Mouse (Mus musculus) layer of hippocampus, postnatal 36 days (tissue): ENCODE results near the gene Ptprz1. TPM values are rescaled to one million over a fixed set of nuclear protein-coding genes. Genes with fewer than 3 reads are reported as not detected.
"Not testable (repeated sequence)": the region's sequence is repeated elsewhere in the genome, so short reads cannot be mapped to it uniquely, and the experiment has no call there.

ENCODE experiments used
- DNase-seq, 2 experiments: peaks; one replicate each; pipeline ENCODE4 v3.0.0; 2022
- total RNA-seq, 2 experiments: library from RNA; stranded (reverse); gene quantifications; 2 replicates each; pipeline ENCODE4 v1.2.3; 2021

Ptprz1 gene
- total RNA-seq, 2 experiments from 2014 or later = 131 to 154 TPM

DNA sequence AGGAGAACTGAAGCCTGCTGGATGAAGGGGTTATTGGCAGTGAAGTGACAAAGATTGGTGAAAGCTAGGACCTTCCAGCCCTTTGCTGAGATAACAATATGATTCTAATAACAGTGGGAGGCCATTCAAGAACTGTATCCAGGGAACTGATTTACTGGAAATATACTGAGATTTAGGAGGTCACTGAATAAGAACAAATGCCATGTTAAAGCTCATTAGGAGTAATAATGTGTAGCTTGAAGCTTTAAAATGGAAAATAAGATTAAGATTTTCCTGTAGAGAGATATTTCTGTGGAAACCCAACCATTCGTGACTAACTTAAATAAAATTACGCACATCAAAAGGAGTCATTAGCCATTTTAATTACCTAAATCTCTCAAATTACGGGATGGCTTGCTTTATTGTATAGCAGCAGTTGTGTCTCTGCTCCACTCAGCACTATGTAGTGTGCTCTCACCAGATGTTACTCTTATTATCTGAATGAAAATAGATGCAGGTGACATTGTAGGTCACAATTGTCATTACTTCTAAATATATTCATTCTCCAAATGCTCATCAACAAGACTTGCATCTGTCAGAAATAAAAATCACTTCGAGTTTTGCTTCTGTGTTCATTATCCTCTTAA lies 139.8 kb downstream of the Ptprz1 start:
- no peak for DNase-seq

- DNase-seq = no peak
Observed at GRCm38 (mm10) chr6:23028251-23028650, 152.9 kb downstream of the Ptprz1 start.

DNA sequence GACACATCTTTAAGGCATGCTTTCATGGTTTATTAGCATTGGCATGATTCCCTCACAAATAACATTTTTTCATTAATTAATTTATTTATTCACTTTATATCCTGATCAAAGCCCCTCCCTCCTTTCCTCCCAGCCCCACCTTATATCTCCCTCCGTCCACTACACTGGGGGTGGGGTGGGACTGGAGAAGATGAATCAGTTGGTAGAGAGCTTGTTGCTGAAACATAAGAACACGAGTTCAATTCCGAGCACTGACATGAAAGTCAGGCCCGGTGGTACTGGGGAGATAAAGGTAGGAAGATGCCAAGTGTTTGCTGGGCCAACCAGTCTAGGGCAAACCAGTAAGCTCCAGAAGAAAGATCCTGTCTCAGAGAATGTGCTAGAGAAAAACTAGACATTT lies 173.5 kb downstream of the Ptprz1 start:
- no peak for DNase-seq

- no peak for DNase-seq
Observed at GRCm38 (mm10) chr6:23055734-23056133, 180.4 kb downstream of the Ptprz1 start.

DNA sequence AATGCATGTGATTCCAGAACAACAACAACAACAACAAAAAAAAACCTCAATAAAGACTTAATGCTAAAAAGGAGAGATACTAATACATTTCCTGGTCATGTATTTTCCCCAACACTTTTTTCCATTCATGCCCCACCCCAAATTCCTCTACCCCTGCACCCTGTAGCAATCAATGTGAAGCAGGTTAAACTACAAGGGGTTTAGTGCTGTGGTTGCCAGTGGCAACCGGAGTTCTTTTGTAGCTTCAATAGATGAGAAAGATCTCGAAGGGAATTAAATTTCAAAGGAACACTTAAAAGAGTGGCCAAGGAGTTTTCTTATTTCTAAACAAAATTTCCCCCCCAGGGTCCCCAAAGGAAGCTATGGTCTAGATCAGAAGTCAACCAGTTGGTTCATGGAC lies 200.8 kb downstream of the Ptprz1 start:
- no peak for DNase-seq

- DNase-seq = no peak
Observed at GRCm38 (mm10) chr6:23078273-23078672, 203.0 kb downstream of the Ptprz1 start.

- no peak for DNase-seq
Observed at GRCm38 (mm10) chr6:23079991-23080680, 204.8 kb downstream of the Ptprz1 start.

GRCm38 (mm10) chr6:23084587-23085421 lies 209.5 kb downstream of the Ptprz1 start:
- DNase-seq = no peak

GRCm38 (mm10) chr6:23089292-23089691 lies 214.0 kb downstream of the Ptprz1 start:
- not testable (repeated sequence) for DNase-seq

DNA sequence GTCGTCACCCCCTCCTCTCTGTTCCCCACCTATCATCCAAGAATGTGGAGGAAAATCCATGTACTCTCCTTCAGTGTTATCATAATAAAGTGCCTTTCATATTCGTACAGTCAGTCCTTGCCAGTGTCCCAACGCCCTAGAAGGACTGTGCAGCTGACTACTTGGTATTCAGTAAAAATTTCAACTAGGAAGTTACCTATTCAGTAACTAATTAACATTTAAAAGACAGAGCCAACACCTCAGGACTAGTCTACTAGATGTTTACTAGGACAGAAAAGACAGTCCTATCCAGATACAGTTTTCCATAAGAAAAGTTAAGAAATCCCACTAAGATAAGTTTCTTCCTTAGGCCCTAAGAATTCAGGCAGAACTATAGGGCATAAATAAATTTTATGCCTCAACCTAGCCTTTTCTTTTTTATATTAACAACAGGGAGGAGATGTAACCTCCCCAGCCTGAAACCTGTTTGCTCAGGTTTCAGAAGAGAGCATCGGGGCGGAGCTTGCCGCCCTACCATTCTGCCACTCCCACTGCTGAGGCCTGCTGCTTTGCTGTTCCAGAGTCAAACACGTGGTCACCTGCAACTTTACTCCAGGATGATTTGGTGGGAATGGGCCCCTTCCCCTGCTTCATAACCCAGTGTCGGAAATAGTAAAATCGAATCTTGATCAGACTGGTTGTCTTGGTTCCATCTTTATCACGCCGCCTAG lies 215.2 kb downstream of the Ptprz1 start:
- not testable (repeated sequence) for DNase-seq
